Mouse (Mus musculus): ENCODE measurements around the gene Ggt6. TPM values are rescaled to one million over a fixed set of nuclear protein-coding genes. Genes with fewer than 3 reads are reported as not detected.
A peak's percentile ranks its signal among the peaks of the same experiment; 100 is the strongest.

Gene Ggt6
- total and polyA plus RNA-seq, 2 experiments from 2014 or later, result 5.3 TPM; not detected in 1

DNA sequence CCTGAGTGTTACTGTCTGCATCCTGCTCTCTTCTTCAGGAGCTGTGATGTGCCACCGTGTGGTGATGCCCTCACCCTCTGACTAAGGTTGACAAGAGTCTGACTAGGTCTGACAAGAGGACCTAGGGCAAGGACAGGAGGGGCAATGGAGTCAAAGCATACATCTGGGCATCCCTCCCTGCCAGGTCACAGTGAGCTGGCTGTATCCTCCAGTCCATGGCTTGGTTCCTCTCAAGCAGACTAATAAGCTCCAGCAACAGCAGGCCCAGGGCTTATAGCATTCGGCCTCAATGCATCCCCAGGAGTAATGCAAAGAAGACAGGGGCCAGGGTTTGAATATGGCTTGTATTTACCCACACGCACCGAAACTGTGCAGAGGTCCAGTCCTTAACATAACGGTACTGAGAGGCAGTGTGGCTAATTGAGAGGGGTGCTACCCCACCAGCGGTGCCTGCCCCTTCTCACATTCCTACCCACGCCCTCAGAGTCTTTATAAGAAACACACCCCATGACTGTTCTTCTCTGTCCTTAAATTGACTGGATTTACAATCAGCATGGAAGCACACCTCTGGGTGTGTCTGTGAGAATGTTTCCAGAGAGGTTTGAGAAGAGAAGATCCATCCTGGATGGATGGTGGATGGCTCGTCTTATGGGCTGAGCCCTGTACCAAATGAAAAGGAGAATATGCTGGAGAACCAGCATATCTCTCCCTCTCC, 37.4 kb upstream of the Ggt6 start:
- H3K36me3 ChIP-seq (replicated peaks; ENCODE audit: control insufficient read depth, insufficient read depth, low read length), result peaks cover 40% of the 10 kb centered on the region
- H3K9ac ChIP-seq (replicated peaks; ENCODE audit: low read depth, low read length), result no peak overlapping the region
- H3K27me3 ChIP-seq (ENCODE audit: control insufficient read depth, insufficient read depth, low read length), result no peaks in the 10 kb centered on the region
- H3K4me3 ChIP-seq (ENCODE audit: low read depth, low read length), result no peak overlapping the region
- WGBS, result 81% methylated on average over 8 of the region's 8 CpGs
- peaks cover 48% of the 10 kb centered on the region for H3K4me1 ChIP-seq (ENCODE audit: control insufficient read depth, insufficient read depth)
- no peak for DNase-seq (ENCODE audit: low spot score)
- no peaks in the 10 kb centered on the region for H3K9me3 ChIP-seq (replicated peaks; ENCODE audit: control insufficient read depth, low read length)
- no peak for TF ChIP-seq CTCF (IDR thresholded peaks at IDR 0.05; ENCODE audit: low read depth)
- no peak overlapping the region for H3K4me2 ChIP-seq (ENCODE audit: low read depth, low read length)
- peak overlapping the region; percentile 79 for H3K27ac ChIP-seq (ENCODE audit: low read depth)
- no peak for ATAC-seq (ENCODE audit: insufficient read depth, low read depth)

DNA sequence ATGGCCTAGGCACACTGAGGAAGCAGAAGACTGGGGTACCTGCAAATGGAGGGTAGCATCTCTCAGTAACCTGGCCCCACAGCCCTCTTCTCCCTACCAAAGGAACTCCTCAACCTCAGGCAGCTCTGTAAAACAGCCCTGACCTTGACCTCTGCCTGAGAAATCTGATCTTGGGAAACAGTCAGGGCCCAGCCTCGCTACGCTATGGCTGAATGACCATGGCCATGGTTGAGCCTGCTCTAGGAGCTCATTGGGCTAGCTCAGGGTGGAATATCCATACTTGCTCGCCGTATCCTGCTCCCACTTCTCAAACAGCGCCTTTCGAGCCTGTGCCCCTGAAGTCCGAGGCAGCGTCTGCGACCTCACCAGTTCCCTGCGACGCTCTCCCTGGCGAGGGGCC, 34.3 kb upstream of the Ggt6 start:
- Histone ChIP-seq H3K4me3 (ENCODE audit: low read depth, low read length) (no peak overlapping the region), H3K4me1 (ENCODE audit: control insufficient read depth, insufficient read depth) (peaks cover 34% of the 10 kb centered on the region), H3K36me3 (replicated peaks; ENCODE audit: control insufficient read depth, insufficient read depth, low read length) (peaks cover 42% of the 10 kb centered on the region), H3K9ac (replicated peaks; ENCODE audit: low read depth, low read length) (no peak overlapping the region), H3K9me3 (replicated peaks; ENCODE audit: control insufficient read depth, low read length) (no peaks in the 10 kb centered on the region), H3K4me2 (ENCODE audit: low read depth, low read length) (no peak overlapping the region), H3K27me3 (ENCODE audit: control insufficient read depth, insufficient read depth, low read length) (no peaks in the 10 kb centered on the region), H3K27ac (ENCODE audit: low read depth) (no peak overlapping the region)
- no peak for ATAC-seq (ENCODE audit: insufficient read depth, low read depth)
- TF ChIP-seq CTCF (IDR thresholded peaks at IDR 0.05; ENCODE audit: low read depth) (no peak), EP300 (IDR thresholded peaks at IDR 0.05; ENCODE audit: low read depth) (no peak)
- WGBS, result 91% methylated on average over 12 of the region's 12 CpGs
- no peak for DNase-seq (ENCODE audit: low spot score)

DNA sequence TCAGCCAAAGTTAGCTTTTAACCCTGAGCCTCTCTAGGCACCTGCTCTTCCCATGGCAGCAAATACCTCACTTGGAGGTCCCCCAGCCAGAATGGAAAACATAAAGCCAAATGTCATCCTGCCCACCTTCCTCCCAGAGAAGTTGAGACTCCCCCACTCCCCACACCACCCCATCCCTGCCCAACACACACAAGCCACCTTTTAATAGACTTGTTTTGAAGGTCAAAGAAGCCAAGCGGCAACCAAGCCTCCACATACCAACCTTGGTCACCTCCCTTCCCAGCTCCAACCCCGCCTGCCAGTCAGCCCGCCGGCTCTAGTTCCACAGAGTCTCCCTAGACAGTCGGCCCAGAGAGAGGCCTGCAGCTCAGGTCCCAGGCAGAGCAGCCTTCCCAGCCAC, 33.3 kb upstream of the Ggt6 start:
- peak overlapping the region; percentile 61 for H3K27ac ChIP-seq (ENCODE audit: low read depth)
- peaks cover 34% of the 10 kb centered on the region for H3K4me1 ChIP-seq (ENCODE audit: control insufficient read depth, insufficient read depth)
- DNase-seq (ENCODE audit: low spot score) (peak; percentile 30), ATAC-seq (ENCODE audit: insufficient read depth, low read depth) (peak; percentile 22; the same call in 1 of the 2 replicates)
- H3K9ac ChIP-seq (replicated peaks; ENCODE audit: low read depth, low read length), result 0 out of 2 replicates have a peak overlapping the region, but pooled peaks have one; percentile 13
- WGBS, result 32% methylated on average over 5 of the region's 5 CpGs
- no peaks in the 10 kb centered on the region for H3K9me3 ChIP-seq (replicated peaks; ENCODE audit: control insufficient read depth, low read length)
- peaks cover 42% of the 10 kb centered on the region for H3K36me3 ChIP-seq (replicated peaks; ENCODE audit: control insufficient read depth, insufficient read depth, low read length)
- no peaks in the 10 kb centered on the region for H3K27me3 ChIP-seq (ENCODE audit: control insufficient read depth, insufficient read depth, low read length)
- no peak overlapping the region for H3K4me3 ChIP-seq (ENCODE audit: low read depth, low read length)
- H3K4me2 ChIP-seq (ENCODE audit: low read depth, low read length), result no peak overlapping the region
- no peak for TF ChIP-seq CTCF (IDR thresholded peaks at IDR 0.05; ENCODE audit: low read depth)
- TF ChIP-seq EP300 (IDR thresholded peaks at IDR 0.05; ENCODE audit: low read depth), result no peak

DNA sequence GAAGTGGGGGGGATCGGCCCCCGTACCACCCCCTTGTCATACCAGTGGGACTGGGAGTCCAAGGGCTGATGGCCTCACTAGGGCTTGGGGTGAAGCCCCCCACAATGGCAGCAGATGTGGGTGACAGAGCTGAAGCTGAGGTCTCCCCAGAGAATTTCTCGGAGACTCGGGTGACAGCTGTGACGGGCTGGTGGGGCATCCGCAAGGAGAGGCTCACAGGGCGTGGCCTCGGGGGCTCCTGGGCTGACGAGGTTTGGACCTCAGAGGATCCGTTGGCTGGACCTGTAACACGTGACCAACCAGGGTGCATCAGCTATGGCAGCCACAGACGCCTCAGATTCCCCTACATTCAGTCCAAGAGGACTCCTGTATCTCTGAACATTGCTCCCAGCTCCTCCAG, 32.4 kb upstream of the Ggt6 start:
- no peaks in the 10 kb centered on the region for H3K9me3 ChIP-seq (replicated peaks; ENCODE audit: control insufficient read depth, low read length)
- H3K27ac ChIP-seq (ENCODE audit: low read depth), result no peak overlapping the region
- DNase-seq (ENCODE audit: low spot score) (no peak), ATAC-seq (ENCODE audit: insufficient read depth, low read depth) (no peak)
- TF ChIP-seq EP300 (IDR thresholded peaks at IDR 0.05; ENCODE audit: low read depth) (no peak), CTCF (IDR thresholded peaks at IDR 0.05; ENCODE audit: low read depth) (no peak)
- peaks cover 34% of the 10 kb centered on the region for H3K4me1 ChIP-seq (ENCODE audit: control insufficient read depth, insufficient read depth)
- H3K4me2 ChIP-seq (ENCODE audit: low read depth, low read length), result no peak overlapping the region
- H3K9ac ChIP-seq (replicated peaks; ENCODE audit: low read depth, low read length), result no peak overlapping the region
- WGBS, result 86% methylated on average over 12 of the region's 12 CpGs
- H3K36me3 ChIP-seq (replicated peaks; ENCODE audit: control insufficient read depth, insufficient read depth, low read length), result peaks cover 42% of the 10 kb centered on the region
- no peaks in the 10 kb centered on the region for H3K27me3 ChIP-seq (ENCODE audit: control insufficient read depth, insufficient read depth, low read length)
- no peak overlapping the region for H3K4me3 ChIP-seq (ENCODE audit: low read depth, low read length)

DNA sequence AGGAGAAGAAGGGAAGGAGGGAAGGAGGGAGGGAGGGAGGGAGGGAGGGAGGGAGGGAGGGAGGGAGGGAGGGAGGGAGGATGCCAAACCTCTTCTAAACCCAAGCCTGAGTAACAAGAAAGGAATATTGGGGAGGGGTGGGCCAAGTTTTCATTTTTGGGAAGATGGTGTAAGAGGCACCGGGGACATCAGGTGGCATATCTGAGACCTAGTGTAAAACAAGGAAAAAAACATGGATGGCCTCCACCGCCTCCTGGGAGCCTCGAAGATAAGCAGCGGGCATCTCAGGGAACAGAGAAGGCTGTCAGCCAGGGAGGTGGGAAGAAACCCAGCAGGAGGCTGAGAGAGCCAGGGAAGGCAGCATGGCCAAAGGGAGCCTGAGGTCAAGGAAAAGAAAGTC, 29.8 kb upstream of the Ggt6 start:
- H3K4me3 ChIP-seq (ENCODE audit: low read depth, low read length), result no peak overlapping the region
- 41% methylated on average over 4 of the region's 4 CpGs for WGBS
- ATAC-seq (ENCODE audit: insufficient read depth, low read depth), result no peak

More for the DNA sequence above, 29.8 kb upstream of the Ggt6 start:
- H3K36me3 ChIP-seq (replicated peaks; ENCODE audit: control insufficient read depth, insufficient read depth, low read length), result peaks cover 22% of the 10 kb centered on the region
- DNase-seq (ENCODE audit: low spot score), result no peak
- H3K4me2 ChIP-seq (ENCODE audit: low read depth, low read length), result no peak overlapping the region
- H3K9me3 ChIP-seq (replicated peaks; ENCODE audit: control insufficient read depth, low read length), result no peaks in the 10 kb centered on the region
- no peak for TF ChIP-seq EP300 (IDR thresholded peaks at IDR 0.05; ENCODE audit: low read depth)
- TF ChIP-seq CTCF (IDR thresholded peaks at IDR 0.05; ENCODE audit: low read depth), result no peak
- H3K9ac ChIP-seq (replicated peaks; ENCODE audit: low read depth, low read length), result no peak overlapping the region
- peak overlapping the region; percentile 2; the same call in 1 of the 2 replicates for H3K27ac ChIP-seq (ENCODE audit: low read depth)
- peaks cover 54% of the 10 kb centered on the region for H3K4me1 ChIP-seq (ENCODE audit: control insufficient read depth, insufficient read depth)
- H3K27me3 ChIP-seq (ENCODE audit: control insufficient read depth, insufficient read depth, low read length), result no peaks in the 10 kb centered on the region

Data from heart, postnatal 0 days (tissue).